Mouse (Mus musculus) liver, embryonic 15.5 days (tissue): Measurements from ENCODE around the gene Cfl2. TPM values are rescaled to one million over a fixed set of nuclear protein-coding genes. Genes with fewer than 3 reads are reported as not detected.

ENCODE experiments used
- ATAC-seq: fragments of 200-750 bp; cut with Nextera tagmentation; 2 replicates; pipeline ENCODE4 v1.8.0; 2017; ENCODE audit warnings: moderate number of reproducible peaks, mild to moderate bottlenecking, moderate library complexity; ENCODE audit not compliant: insufficient read depth
- H3K27ac ChIP-seq: fragments of 300-500 bp; sonication (generic); replicated peaks from 2 replicates; pipeline ENCODE4 v1.5.1; 2015; ENCODE audit warnings: mild to moderate bottlenecking, inconsistent platforms
- H3K27me3 ChIP-seq: fragments of 300-500 bp; sonication (generic); 2 replicates; pipeline ENCODE4 v1.6.1; 2015; ENCODE audit warnings: mild to moderate bottlenecking, inconsistent platforms
- H3K36me3 ChIP-seq: fragments of 300-500 bp; sonication (generic); replicated peaks from 2 replicates; pipeline ENCODE4 v1.6.1; 2015; ENCODE audit warnings: moderate library complexity, mild to moderate bottlenecking, inconsistent platforms
- H3K4me1 ChIP-seq: fragments of 300-500 bp; sonication (generic); replicated peaks from 2 replicates; pipeline ENCODE4 v1.6.1; 2015; ENCODE audit warnings: inconsistent platforms
- H3K4me2 ChIP-seq: fragments of 300-500 bp; sonication (generic); 2 replicates; pipeline ENCODE4 v1.6.1; 2015; ENCODE audit warnings: moderate library complexity, mild to moderate bottlenecking, inconsistent platforms
- H3K4me3 ChIP-seq: fragments of 300-500 bp; sonication (generic); replicated peaks from 2 replicates; pipeline ENCODE4 v1.5.1; 2015; ENCODE audit warnings: mild to moderate bottlenecking, inconsistent platforms
- H3K9ac ChIP-seq: fragments of 300-500 bp; sonication (generic); 2 replicates; pipeline ENCODE4 v1.6.1; 2015; ENCODE audit warnings: moderate library complexity, mild to moderate bottlenecking, inconsistent platforms
- H3K9me3 ChIP-seq: fragments of 300-500 bp; sonication (generic); replicated peaks from 2 replicates; pipeline ENCODE4 v1.6.1; 2016; ENCODE audit warnings: inconsistent platforms
- WGBS: fragments of 180-500 bp; shearing (Covaris S2); methylation state at CpG from one replicate; pipeline ENCODE4 v1.1.7; 2015; ENCODE audit warnings: mixed read lengths; ENCODE audit not compliant: insufficient replicate concordance; 5-methylcytosine and 5-hydroxymethylcytosine counted together
- polyA plus RNA-seq: library from polyadenylated mRNA; unstranded; fragments of >200 nt; fragmentation: Nextera tagmentation; extraction: Ambion mirVana; gene quantifications from 2 replicates; pipeline ENCODE4 v1.2.1, GENCODE M21; 2015

Cfl2 gene
- polyA plus RNA-seq, 1 experiment from 2014 or later: 40.4 TPM

DNA sequence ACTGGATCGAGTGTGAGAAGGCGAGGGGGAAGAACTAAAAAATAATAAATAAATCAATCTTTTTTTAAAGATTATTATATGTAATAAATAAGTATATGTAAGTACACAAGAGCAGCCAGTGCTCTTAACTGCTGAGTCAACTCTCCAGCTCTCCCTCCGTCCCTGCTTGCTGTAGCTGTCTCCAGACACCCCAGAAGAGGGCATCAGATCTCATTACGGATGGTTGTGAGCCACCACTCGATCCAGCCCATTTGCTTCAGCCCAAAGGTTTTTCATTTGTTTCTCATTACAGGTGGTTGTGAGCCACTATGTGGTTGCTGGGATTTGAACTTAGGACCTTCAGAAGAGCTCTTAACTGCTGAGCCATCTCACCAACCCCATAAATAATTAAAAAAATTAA, 32.8 kb downstream of the Cfl2 start:
- no peak overlapping the region for H3K4me3 ChIP-seq
- no peak overlapping the region for H3K4me2 ChIP-seq
- no peak overlapping the region for H3K27ac ChIP-seq
- H3K9ac ChIP-seq: no peak overlapping the region
- no peaks in the 10 kb centered on the region for H3K27me3 ChIP-seq
- ATAC-seq: no peak
- H3K4me1 ChIP-seq: 0 out of 2 replicates have a peak, but pooled peaks cover 3% of the 10 kb centered on the region
- H3K36me3 ChIP-seq: no peaks in the 10 kb centered on the region
- 39% methylated on average over 5 of the region's 5 CpGs for WGBS
- H3K9me3 ChIP-seq: no peaks in the 10 kb centered on the region

DNA sequence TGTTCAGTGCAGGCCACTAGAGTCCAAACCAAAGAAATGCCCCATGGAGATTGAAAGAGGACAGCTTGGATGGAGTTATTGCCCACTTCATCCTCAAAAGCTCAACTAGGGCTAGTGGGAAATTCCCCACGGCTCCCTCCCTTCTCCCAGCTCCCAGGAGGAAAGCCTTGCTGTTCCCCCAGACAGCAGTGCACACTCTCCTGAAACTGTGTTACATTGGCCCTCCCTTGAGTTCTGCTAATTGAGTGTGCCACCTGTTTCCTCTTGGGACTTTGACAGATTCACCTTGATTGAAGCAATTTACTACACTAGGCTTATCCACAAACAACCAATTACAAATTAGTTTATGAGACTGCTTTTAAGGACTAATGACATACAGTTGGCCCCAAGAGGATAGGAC, 34.6 kb downstream of the Cfl2 start:
- Histone ChIP-seq H3K9me3 (no peaks in the 10 kb centered on the region), H3K9ac (no peak overlapping the region), H3K4me2 (no peak overlapping the region), H3K4me1 (no peaks in the 10 kb centered on the region), H3K27ac (no peak overlapping the region), H3K27me3 (no peaks in the 10 kb centered on the region), H3K36me3 (no peaks in the 10 kb centered on the region), H3K4me3 (no peak overlapping the region)
- no peak for ATAC-seq
- 49% methylated on average over 1 of the region's 1 CpGs for WGBS

DNA sequence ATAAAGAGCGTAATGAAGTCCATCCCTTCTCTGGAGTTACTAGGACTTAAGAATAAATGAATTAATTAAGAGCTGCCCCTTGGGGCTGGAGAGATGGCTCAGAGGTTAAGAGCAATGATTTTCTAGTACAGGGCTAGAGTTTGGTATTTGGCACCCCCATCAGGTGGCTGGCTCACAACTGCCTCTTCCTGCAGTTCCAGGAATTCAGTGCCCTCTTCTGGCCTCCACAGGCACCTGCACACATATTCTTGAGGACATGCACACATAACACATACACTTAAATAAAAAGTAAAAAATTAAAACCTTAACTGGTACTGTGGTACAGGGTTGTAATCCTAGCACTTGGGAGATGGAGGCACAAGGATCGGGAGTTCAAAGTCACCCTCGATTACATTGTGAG, 37.5 kb downstream of the Cfl2 start:
- H3K4me3 ChIP-seq: no peak overlapping the region
- no peaks in the 10 kb centered on the region for H3K9me3 ChIP-seq
- no peak overlapping the region for H3K27ac ChIP-seq
- H3K4me1 ChIP-seq: peaks cover under 1% of the 10 kb centered on the region; the same call in 1 of the 2 replicates
- no peaks in the 10 kb centered on the region for H3K36me3 ChIP-seq
- H3K4me2 ChIP-seq: no peak overlapping the region
- H3K9ac ChIP-seq: no peak overlapping the region
- H3K27me3 ChIP-seq: no peaks in the 10 kb centered on the region
- whole genome bisulfite sequencing: 73% methylated on average over 3 of the region's 3 CpGs
- ATAC-seq: no peak

DNA sequence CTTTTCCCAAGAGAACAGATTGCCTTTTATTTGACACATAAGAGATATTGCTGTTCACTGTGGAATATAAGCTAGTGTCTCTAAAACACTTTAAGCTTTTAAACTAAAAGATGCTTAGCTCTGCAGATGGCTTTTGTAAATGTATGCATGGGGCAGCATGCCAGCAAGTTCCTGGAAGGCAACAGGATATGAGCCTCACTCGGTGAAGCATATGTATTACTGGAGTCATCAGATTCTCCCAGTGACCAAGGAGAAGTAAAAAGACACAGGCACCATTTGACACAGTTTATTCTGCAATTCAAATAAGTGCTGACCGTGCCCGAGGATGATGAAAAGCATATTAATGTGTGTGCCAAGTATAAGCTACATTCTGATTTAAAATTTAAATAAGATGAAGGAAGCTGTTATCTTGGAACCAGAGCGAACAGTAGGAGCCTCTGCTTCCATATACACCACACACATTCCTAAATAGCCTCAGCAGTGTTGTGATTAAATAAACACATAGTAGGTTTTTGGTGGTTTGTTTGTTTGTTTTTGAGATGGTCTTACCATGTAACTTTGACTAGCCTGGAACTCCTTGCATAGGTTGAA, 39.7 kb downstream of the Cfl2 start:
- Histone ChIP-seq H3K27me3 (no peaks in the 10 kb centered on the region), H3K4me3 (no peak overlapping the region), H3K4me1 (peaks cover 8% of the 10 kb centered on the region; the same call in 1 of the 2 replicates), H3K9ac (no peak overlapping the region), H3K9me3 (no peaks in the 10 kb centered on the region), H3K4me2 (no peak overlapping the region), H3K27ac (no peak overlapping the region), H3K36me3 (no peaks in the 10 kb centered on the region)
- WGBS: 42% methylated on average over 4 of the region's 4 CpGs
- ATAC-seq: no peak

DNA sequence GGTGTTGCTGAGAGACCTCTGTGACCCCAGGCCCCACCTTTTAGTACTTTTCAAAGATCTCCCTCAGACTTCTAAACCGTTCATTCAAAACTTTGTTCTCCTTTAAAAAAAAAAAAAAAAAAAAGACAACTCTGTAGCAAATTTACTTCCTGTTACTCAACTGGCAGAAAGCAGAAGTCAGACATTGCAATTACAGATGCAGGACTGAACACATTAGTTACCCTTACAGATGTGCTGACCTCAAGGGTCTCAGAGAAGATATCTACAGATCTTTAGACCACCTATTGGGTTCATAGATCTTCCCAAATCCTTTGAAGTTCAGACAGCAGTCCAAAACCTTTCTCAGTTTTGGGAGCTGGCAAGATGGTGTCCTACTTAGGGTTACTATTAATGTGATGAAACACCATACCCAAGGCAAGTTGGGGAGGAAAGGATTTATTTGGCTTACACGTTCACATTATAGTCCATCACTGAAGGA, 42.0 kb downstream of the Cfl2 start:
- H3K27me3 ChIP-seq: no peaks in the 10 kb centered on the region
- no peak overlapping the region for H3K4me2 ChIP-seq
- no peaks in the 10 kb centered on the region for H3K36me3 ChIP-seq
- peaks cover 8% of the 10 kb centered on the region; the same call in 1 of the 2 replicates for H3K4me1 ChIP-seq
- WGBS: 9% methylated on average over 2 of the region's 2 CpGs
- H3K9me3 ChIP-seq: no peaks in the 10 kb centered on the region
- H3K27ac ChIP-seq: no peak overlapping the region
- H3K9ac ChIP-seq: no peak overlapping the region
- H3K4me3 ChIP-seq: no peak overlapping the region
- no peak for ATAC-seq

DNA sequence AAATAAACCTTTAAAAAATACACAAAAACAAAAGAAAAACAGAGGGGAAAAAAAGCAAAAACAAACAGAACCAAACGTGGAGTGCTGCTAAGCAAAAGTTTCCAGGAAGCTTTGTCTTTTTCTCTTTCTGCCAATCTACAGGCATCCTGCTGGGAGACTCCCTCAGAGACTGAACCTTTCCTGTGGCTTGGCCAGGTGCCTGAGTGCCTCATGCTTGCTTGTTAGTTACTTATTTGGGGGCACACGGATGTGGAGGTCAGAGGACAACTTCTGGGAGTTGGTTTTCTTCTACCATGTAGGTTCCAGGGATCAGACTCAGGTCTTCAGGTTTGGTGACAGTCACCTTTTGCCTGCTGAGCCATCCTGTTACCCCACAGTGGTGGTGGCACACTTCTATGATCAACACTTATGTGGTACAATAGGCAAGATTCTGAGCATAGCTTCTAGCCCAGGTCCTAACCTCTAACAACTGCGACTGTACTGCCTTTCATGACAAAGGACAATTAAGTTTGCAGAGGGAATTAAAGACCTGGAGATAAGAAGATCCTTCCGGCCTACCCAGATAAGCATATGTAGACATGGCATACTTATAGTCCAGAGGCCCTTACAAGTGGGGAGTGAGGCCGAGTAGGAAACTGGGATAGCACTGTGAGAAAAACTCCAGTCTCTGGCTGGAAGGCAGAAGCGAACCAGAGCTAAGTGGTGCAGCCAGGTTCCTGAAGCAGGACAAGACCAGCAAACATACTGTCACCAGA, 43.3 kb downstream of the Cfl2 start:
- H3K4me2 ChIP-seq: no peak overlapping the region
- no peaks in the 10 kb centered on the region for H3K27me3 ChIP-seq
- no peak overlapping the region for H3K4me3 ChIP-seq
- no peaks in the 10 kb centered on the region for H3K9me3 ChIP-seq
- no peaks in the 10 kb centered on the region for H3K36me3 ChIP-seq
- 31% methylated on average over 6 of the region's 6 CpGs for WGBS
- H3K4me1 ChIP-seq: peaks cover 8% of the 10 kb centered on the region; the same call in 1 of the 2 replicates
- H3K27ac ChIP-seq: no peak overlapping the region
- H3K9ac ChIP-seq: no peak overlapping the region
- no peak for ATAC-seq

DNA sequence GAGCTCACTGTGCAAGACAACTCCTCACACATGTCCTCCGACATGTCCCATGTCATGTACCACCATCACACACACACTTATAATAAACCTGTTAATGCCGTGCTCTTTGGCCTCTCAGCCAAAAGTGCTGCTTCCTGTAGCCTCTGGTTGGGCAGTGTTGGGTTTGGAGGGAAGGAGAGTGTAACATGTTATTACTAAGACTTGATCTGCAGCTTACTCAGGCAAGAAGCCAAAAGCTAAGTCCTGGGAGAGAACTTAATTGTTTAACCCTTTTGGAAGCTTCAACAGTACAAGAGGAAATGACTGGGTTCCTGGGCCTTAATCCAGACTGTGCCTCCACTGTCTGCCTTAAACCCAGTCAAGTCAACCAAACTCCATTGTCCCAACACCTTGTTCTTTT, 52.5 kb downstream of the Cfl2 start:
- no peak overlapping the region for H3K27ac ChIP-seq
- no peaks in the 10 kb centered on the region for H3K27me3 ChIP-seq
- H3K4me1 ChIP-seq: peaks cover 9% of the 10 kb centered on the region; the same call in 1 of the 2 replicates
- no peaks in the 10 kb centered on the region for H3K36me3 ChIP-seq
- no peak overlapping the region for H3K4me2 ChIP-seq
- 70% methylated on average over 2 of the region's 2 CpGs for WGBS
- H3K4me3 ChIP-seq: no peak overlapping the region
- H3K9me3 ChIP-seq: no peaks in the 10 kb centered on the region
- ATAC-seq: no peak
- H3K9ac ChIP-seq: no peak overlapping the region

Other genes starting within 250 kb of the Cfl2 start
- 76.4 and 80.3 TPM in 2 replicates for gene Sptssa, start 206.3 kb downstream of the Cfl2 start, polyA plus RNA-seq
- gene Eapp, start 167.0 kb downstream of the Cfl2 start, polyA plus RNA-seq: 32.2 and 36.2 TPM in 2 replicates
- gene Snx6, start 67.2 kb downstream of the Cfl2 start, polyA plus RNA-seq: 39.5 and 44.0 TPM in 2 replicates
- not detected in 2 replicates for gene Gm20403, start 123.7 kb upstream of the Cfl2 start, polyA plus RNA-seq
- gene Baz1a, start 151.5 kb upstream of the Cfl2 start, polyA plus RNA-seq: 28.8 and 32.2 TPM in 2 replicates
- gene 2700097O09Rik, start 217.2 kb upstream of the Cfl2 start, polyA plus RNA-seq: 30.8 and 31.5 TPM in 2 replicates
- gene Srp54a, start 217.4 kb upstream of the Cfl2 start, polyA plus RNA-seq: 70.0 and 77.5 TPM in 2 replicates